ENCODE assay signal across 19 mouse cellular contexts in genomic region chr13:31477171-31477867, GRCm38 (mm10).
DNase-seq lines count a peak whose midpoint lies in the region; ATAC-seq and TF ChIP-seq lines count a peak whose summit lies in the region.
"Had no signal": no experiment of that assay in that cellular context is flagged by ENCODE, and none has a peak within 500 bp of the region (broad histone marks: within the 10 kb centered on the region; RNA-seq: fewer than 3 reads in every experiment).

No protein-coding gene starts in this region.

- no peak overlapping the region for H3K27ac ChIP-seq in kidney, embryonic 14.5 days (ENCODE audit: low read depth, low read length)
- H3K27ac ChIP-seq in ES-E14 (ENCODE audit: insufficient read depth, low read depth, low read length, poor library complexity, severe bottlenecking): no peak overlapping the region
- H3K27ac ChIP-seq in embryonic facial prominence, embryonic 10.5 days (replicated peaks): no peak overlapping the region
- H3K27ac ChIP-seq in heart, embryonic 10.5 days: no peak overlapping the region
- H3K27ac ChIP-seq: forebrain, embryonic 13.5 days; heart, embryonic 13.5 days; limb, embryonic 12.5 days; lung, embryonic 15.5 days; macrophage; midbrain, embryonic 12.5 days had no signal

- no peak overlapping the region for H3K4me2 ChIP-seq in kidney, embryonic 14.5 days (replicated peaks; ENCODE audit: low read depth, low read length)
- H3K4me2 ChIP-seq: forebrain, embryonic 13.5 days; heart, embryonic 13.5 days; limb, embryonic 12.5 days; lung, embryonic 15.5 days; midbrain, embryonic 12.5 days had no signal

- H3K9me3 ChIP-seq in kidney, embryonic 14.5 days (ENCODE audit: control insufficient read depth, low read length): no peaks in the 10 kb centered on the region
- H3K9me3 ChIP-seq in ES-E14 (ENCODE audit: control insufficient read depth, insufficient read depth, low read depth, low read length): no peaks in the 10 kb centered on the region
- H3K9me3 ChIP-seq in embryonic facial prominence, embryonic 10.5 days: no peaks in the 10 kb centered on the region
- no peaks in the 10 kb centered on the region for H3K9me3 ChIP-seq in heart, embryonic 10.5 days
- H3K9me3 ChIP-seq: forebrain, embryonic 13.5 days; heart, embryonic 13.5 days; limb, embryonic 12.5 days; lung, embryonic 15.5 days; midbrain, embryonic 12.5 days had no signal

- H3K36me3 ChIP-seq in kidney, embryonic 14.5 days (ENCODE audit: control insufficient read depth, insufficient read depth, low read length): no peaks in the 10 kb centered on the region
- H3K36me3 ChIP-seq in ES-E14 (ENCODE audit: control insufficient read depth, insufficient read depth, low read length, poor library complexity, severe bottlenecking): no peaks in the 10 kb centered on the region
- no peaks in the 10 kb centered on the region for H3K36me3 ChIP-seq in embryonic facial prominence, embryonic 10.5 days (replicated peaks)
- no peaks in the 10 kb centered on the region for H3K36me3 ChIP-seq in heart, embryonic 10.5 days
- H3K36me3 ChIP-seq: heart, embryonic 13.5 days; limb, embryonic 12.5 days; lung, embryonic 15.5 days; midbrain, embryonic 12.5 days had no signal

- DNase-seq in kidney, adult 18-20 months: peak; percentile 28
- DNase-seq in ES-E14 (ENCODE audit: low read depth, low spot score): peak; percentile 37
- DNase-seq in embryonic facial prominence, embryonic 10.5 days (ENCODE audit: low spot score): peak; percentile 11
- DNase-seq in kidney, postnatal 36 days: peak; percentile 20 to 52
- no peak for DNase-seq in urinary bladder, postnatal 4 days (ENCODE audit: low spot score in 2 of 2)
- no peak for DNase-seq in heart, embryonic 10.5 days (ENCODE audit: low spot score)
- DNase-seq: cerebellum, postnatal 14 days; heart, postnatal 36 days; right cerebral cortex, postnatal 25 days; thymus, postnatal 25 days had no signal

- no peak overlapping the region for H3K4me3 ChIP-seq in kidney, embryonic 14.5 days (ENCODE audit: low read length)
- H3K4me3 ChIP-seq in ES-E14 (ENCODE audit: insufficient read depth in 1 of 2, low read depth in 1 of 2, low read length in 2 of 2, poor library complexity in 1 of 2, severe bottlenecking in 1 of 2): no peak overlapping the region
- no peak overlapping the region for H3K4me3 ChIP-seq in embryonic facial prominence, embryonic 10.5 days
- H3K4me3 ChIP-seq in heart, embryonic 10.5 days: no peak overlapping the region
- H3K4me3 ChIP-seq: forebrain, embryonic 13.5 days; heart, embryonic 13.5 days; limb, embryonic 12.5 days; lung, embryonic 15.5 days; midbrain, embryonic 12.5 days had no signal

- ATAC-seq in kidney, embryonic 14.5 days (ENCODE audit: low FRiP score, low TSS enrichment): no peak
- no peak for ATAC-seq in granulocyte monocyte progenitor cell, adult 5-6 weeks (replicated peaks; ENCODE audit: poor library complexity, severe bottlenecking)
- ATAC-seq: forebrain, embryonic 13.5 days; hindbrain, embryonic 16.5 days had no signal

- no peaks in the 10 kb centered on the region for H3K27me3 ChIP-seq in kidney, embryonic 14.5 days (ENCODE audit: control insufficient read depth, insufficient read depth, low read length)
- H3K27me3 ChIP-seq in embryonic facial prominence, embryonic 10.5 days (replicated peaks; ENCODE audit: low read depth, poor library complexity, severe bottlenecking): no peaks in the 10 kb centered on the region
- no peaks in the 10 kb centered on the region for H3K27me3 ChIP-seq in heart, embryonic 10.5 days (ENCODE audit: insufficient read depth, poor library complexity, severe bottlenecking)
- H3K27me3 ChIP-seq: forebrain, embryonic 13.5 days; heart, embryonic 13.5 days; limb, embryonic 12.5 days; lung, embryonic 15.5 days; midbrain, embryonic 12.5 days had no signal

- no peak overlapping the region for H3K9ac ChIP-seq in kidney, embryonic 14.5 days (ENCODE audit: low read depth, low read length)
- H3K9ac ChIP-seq in ES-E14 (ENCODE audit: insufficient read depth, low read depth, low read length, poor library complexity, severe bottlenecking): no peak overlapping the region
- H3K9ac ChIP-seq: forebrain, embryonic 13.5 days; heart, embryonic 13.5 days; limb, embryonic 12.5 days; lung, embryonic 15.5 days; midbrain, embryonic 12.5 days had no signal

- in situ Hi-C loops in ES-E14 (cut with MboI; ENCODE audit: low sequenced_read_pairs in 2 of 2, unreplicated experiment in 2 of 2): no loop called here

- no peaks in the 10 kb centered on the region for H3K4me1 ChIP-seq in kidney, embryonic 14.5 days (ENCODE audit: control insufficient read depth, insufficient read depth, low read length)
- H3K4me1 ChIP-seq in ES-E14 (ENCODE audit: control insufficient read depth in 2 of 2, insufficient read depth in 2 of 2, low read length in 2 of 2, poor library complexity in 1 of 2): 0 out of 4 replicates have a peak, but pooled peaks cover 0 to 2% of the 10 kb centered on the region in 2 experiments
- no peaks in the 10 kb centered on the region for H3K4me1 ChIP-seq in embryonic facial prominence, embryonic 10.5 days
- H3K4me1 ChIP-seq in heart, embryonic 10.5 days: no peaks in the 10 kb centered on the region
- H3K4me1 ChIP-seq: forebrain, embryonic 13.5 days; limb, embryonic 12.5 days; midbrain, embryonic 12.5 days had no signal

- WGBS in kidney, embryonic 14.5 days: 62% methylated on average over 1 of the region's 1 CpGs
- 54% methylated on average over 1 of the region's 1 CpGs for WGBS in embryonic facial prominence, embryonic 10.5 days
- WGBS in heart, embryonic 10.5 days: 59% methylated on average over 1 of the region's 1 CpGs

TF ChIP-seq in ES-E14, 5 proteins besides CTCF, POLR2A, EP300 and RAD21:
- no peak for TF ChIP-seq ZNF384 (IDR thresholded peaks at IDR 0.05; ENCODE audit: low read depth, low read length)
- TF ChIP-seq HCFC1 (IDR thresholded peaks at IDR 0.05; ENCODE audit: borderline replicate concordance, insufficient read depth, low read length): no peak
TF ChIP-seq in ES-E14: peak in this region for 0.

Comparison
In these comparisons a context has a peak if more than half of its experiments do, and no peak if none do; other contexts are left out.
1. DNase-seq: peak in kidney, adult 18-20 months (single experiment), ES-E14 (single experiment), embryonic facial prominence, embryonic 10.5 days (single experiment) and kidney, postnatal 36 days (2 of 2); none in urinary bladder, postnatal 4 days (0 of 2) and heart, embryonic 10.5 days (single experiment).